ENCODE assay signal across 26 mouse cellular contexts in the genomic region with DNA sequence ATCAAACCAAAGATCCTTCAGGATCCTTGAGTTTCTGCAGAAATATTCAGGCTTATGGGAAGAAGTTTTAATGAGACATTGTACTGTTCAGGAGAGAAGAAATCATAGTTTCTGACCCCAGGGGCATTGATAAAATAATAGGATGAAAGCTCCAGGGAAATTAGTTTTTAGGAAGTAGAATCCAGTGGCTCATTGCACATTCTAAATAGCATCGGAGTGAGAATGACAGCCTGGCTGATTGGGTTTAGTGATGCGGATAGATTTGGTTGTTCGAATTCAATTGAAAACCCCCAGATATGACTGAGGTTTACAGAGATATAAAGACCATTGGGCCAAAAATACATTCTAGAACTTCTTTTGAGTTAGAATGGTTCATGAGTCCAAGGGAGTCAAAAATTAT.
DNase-seq lines count a peak whose midpoint lies in the region; ATAC-seq and TF ChIP-seq lines count a peak whose summit lies in the region.
"Had no signal": no experiment of that assay in that cellular context is flagged by ENCODE, and none has a peak within 500 bp of the region (broad histone marks: within the 10 kb centered on the region; RNA-seq: fewer than 3 reads in every experiment).

No protein-coding gene starts in this region.

- TF ChIP-seq POLR2A in brain, embryonic 14.5 days (IDR thresholded peaks at IDR 0.05; ENCODE audit: borderline replicate concordance, extremely low read depth, insufficient read depth, insufficient read length, poor library complexity, severe bottlenecking) = no peak

- no peaks in the 10 kb centered on the region for H3K9me3 ChIP-seq in hindbrain, embryonic 11.5 days (ENCODE audit: control insufficient read depth, low read length)
- 0 out of 2 replicates have a peak, but pooled peaks cover 7% of the 10 kb centered on the region for H3K9me3 ChIP-seq in hindbrain, embryonic 13.5 days
- peaks cover 3% of the 10 kb centered on the region; the same call in 1 of the 2 replicates for H3K9me3 ChIP-seq in midbrain, embryonic 11.5 days (ENCODE audit: control insufficient read depth, low read length)
- 0 out of 2 replicates have a peak, but pooled peaks cover 4% of the 10 kb centered on the region for H3K9me3 ChIP-seq in midbrain, embryonic 15.5 days
- H3K9me3 ChIP-seq: forebrain, embryonic 13.5 days; G1E; heart, embryonic 12.5 days; heart, embryonic 15.5 days had no signal

- WGBS in hindbrain, embryonic 11.5 days = 59% methylated on average over 3 of the region's 3 CpGs
- 46% methylated on average over 3 of the region's 3 CpGs for WGBS in hindbrain, embryonic 13.5 days
- WGBS in midbrain, embryonic 11.5 days = 68% methylated on average over 3 of the region's 3 CpGs
- WGBS in midbrain, embryonic 15.5 days = 62% methylated on average over 3 of the region's 3 CpGs

- TF ChIP-seq CTCF in brain, embryonic 14.5 days (IDR thresholded peaks at IDR 0.05; ENCODE audit: borderline replicate concordance, extremely low read depth, insufficient read depth, insufficient read length) = no peak

- no peaks in the 10 kb centered on the region for H3K4me1 ChIP-seq in hindbrain, embryonic 11.5 days (replicated peaks; ENCODE audit: control insufficient read depth, insufficient read depth, low read length)
- H3K4me1 ChIP-seq in hindbrain, embryonic 13.5 days (replicated peaks) = no peaks in the 10 kb centered on the region
- H3K4me1 ChIP-seq in midbrain, embryonic 11.5 days (ENCODE audit: control insufficient read depth, insufficient read depth, low read length) = no peaks in the 10 kb centered on the region
- H3K4me1 ChIP-seq in midbrain, embryonic 15.5 days = no peaks in the 10 kb centered on the region
- H3K4me1 ChIP-seq: forebrain, embryonic 13.5 days; heart, embryonic 12.5 days; heart, embryonic 15.5 days had no signal

- no peaks in the 10 kb centered on the region for H3K27me3 ChIP-seq in hindbrain, embryonic 11.5 days (ENCODE audit: control insufficient read depth, insufficient read depth, low read length)
- no peaks in the 10 kb centered on the region for H3K27me3 ChIP-seq in hindbrain, embryonic 13.5 days
- no peaks in the 10 kb centered on the region for H3K27me3 ChIP-seq in midbrain, embryonic 11.5 days (ENCODE audit: control insufficient read depth, insufficient read depth, low read length)
- H3K27me3 ChIP-seq in midbrain, embryonic 15.5 days (replicated peaks) = no peaks in the 10 kb centered on the region
- H3K27me3 ChIP-seq: CH12.LX; forebrain, embryonic 13.5 days; heart, embryonic 12.5 days; heart, embryonic 15.5 days had no signal

- H3K36me3 ChIP-seq in hindbrain, embryonic 11.5 days (ENCODE audit: control insufficient read depth, insufficient read depth, low read length) = no peaks in the 10 kb centered on the region
- H3K36me3 ChIP-seq in hindbrain, embryonic 13.5 days = no peaks in the 10 kb centered on the region
- no peaks in the 10 kb centered on the region for H3K36me3 ChIP-seq in midbrain, embryonic 11.5 days (ENCODE audit: control insufficient read depth, insufficient read depth, low read length)
- H3K36me3 ChIP-seq in midbrain, embryonic 15.5 days (replicated peaks) = no peaks in the 10 kb centered on the region
- H3K36me3 ChIP-seq: forebrain, embryonic 10.5 days; G1E; heart, embryonic 12.5 days; heart, embryonic 15.5 days had no signal

- DNase-seq in hindbrain, embryonic 11.5 days (ENCODE audit: low spot score) = peak; percentile 16
- peak; percentile 80 for DNase-seq in midbrain, embryonic 11.5 days (ENCODE audit: low spot score, missing footprints)
- peak; percentile 14 for DNase-seq in brain, embryonic 14.5 days (ENCODE audit: low read depth)
- peak; percentile 82 for DNase-seq in retina, embryonic 14.5 days (ENCODE audit: low spot score)
- no peak for DNase-seq in urinary bladder, postnatal 25 days (ENCODE audit: low spot score)
- DNase-seq in kidney, adult 8-10 months = no peak
- DNase-seq: adrenal gland, adult 2 months; adrenal gland, postnatal 14 days; B cell, adult 2 months; cerebellum, adult 11-12 months; cerebellum, adult 8-10 months; cerebellum, postnatal 14 days; gastrocnemius, postnatal 10 days; gastrocnemius, postnatal 36 days; heart, postnatal 10 days; heart, postnatal 36 days had no signal

- no peak overlapping the region for H3K9ac ChIP-seq in hindbrain, embryonic 11.5 days (ENCODE audit: low read depth, low read length)
- no peak overlapping the region for H3K9ac ChIP-seq in hindbrain, embryonic 13.5 days
- H3K9ac ChIP-seq in midbrain, embryonic 11.5 days (ENCODE audit: low read length) = no peak overlapping the region
- H3K9ac ChIP-seq in midbrain, embryonic 15.5 days = no peak overlapping the region
- H3K9ac ChIP-seq: forebrain, embryonic 13.5 days; heart, embryonic 12.5 days; heart, embryonic 15.5 days had no signal

- H3K4me3 ChIP-seq in hindbrain, embryonic 11.5 days (ENCODE audit: low read depth, low read length) = no peak overlapping the region
- H3K4me3 ChIP-seq in hindbrain, embryonic 13.5 days = no peak overlapping the region
- no peak overlapping the region for H3K4me3 ChIP-seq in midbrain, embryonic 11.5 days (ENCODE audit: low read depth, low read length)
- no peak overlapping the region for H3K4me3 ChIP-seq in midbrain, embryonic 15.5 days
- H3K4me3 ChIP-seq: forebrain, embryonic 10.5 days; forebrain, embryonic 13.5 days; heart, embryonic 12.5 days; heart, embryonic 15.5 days had no signal

- no peak overlapping the region for H3K27ac ChIP-seq in hindbrain, embryonic 11.5 days (ENCODE audit: low read depth, low read length)
- H3K27ac ChIP-seq in hindbrain, embryonic 13.5 days = no peak overlapping the region
- H3K27ac ChIP-seq in midbrain, embryonic 11.5 days (ENCODE audit: low read depth, low read length) = no peak overlapping the region
- no peak overlapping the region for H3K27ac ChIP-seq in midbrain, embryonic 15.5 days
- H3K27ac ChIP-seq: forebrain, embryonic 10.5 days; forebrain, embryonic 13.5 days; heart, embryonic 15.5 days had no signal

- H3K4me2 ChIP-seq in hindbrain, embryonic 11.5 days (replicated peaks; ENCODE audit: low read depth, low read length) = no peak overlapping the region
- no peak overlapping the region for H3K4me2 ChIP-seq in hindbrain, embryonic 13.5 days
- H3K4me2 ChIP-seq in midbrain, embryonic 11.5 days = no peak overlapping the region
- no peak overlapping the region for H3K4me2 ChIP-seq in midbrain, embryonic 15.5 days
- H3K4me2 ChIP-seq: forebrain, embryonic 13.5 days; heart, embryonic 12.5 days; heart, embryonic 15.5 days had no signal

- no peak for ATAC-seq in hindbrain, embryonic 11.5 days (ENCODE audit: low FRiP score)
- no peak for ATAC-seq in hindbrain, embryonic 13.5 days (ENCODE audit: low FRiP score)
- ATAC-seq in midbrain, embryonic 11.5 days (ENCODE audit: low FRiP score) = no peak
- no peak for ATAC-seq in midbrain, embryonic 15.5 days (replicated peaks)
- ATAC-seq: forebrain, embryonic 13.5 days; forebrain, embryonic 16.5 days; intestine, postnatal 0 days had no signal

Comparison
In these comparisons a context has a peak if more than half of its experiments do, and no peak if none do; other contexts are left out.
1. DNase-seq: peak in hindbrain, embryonic 11.5 days (single experiment), midbrain, embryonic 11.5 days (single experiment), brain, embryonic 14.5 days (single experiment) and retina, embryonic 14.5 days (single experiment); none in urinary bladder, postnatal 25 days (single experiment) and kidney, adult 8-10 months (0 of 2).